ENCODE assay signal across 10 mouse cellular contexts in the genomic region with DNA sequence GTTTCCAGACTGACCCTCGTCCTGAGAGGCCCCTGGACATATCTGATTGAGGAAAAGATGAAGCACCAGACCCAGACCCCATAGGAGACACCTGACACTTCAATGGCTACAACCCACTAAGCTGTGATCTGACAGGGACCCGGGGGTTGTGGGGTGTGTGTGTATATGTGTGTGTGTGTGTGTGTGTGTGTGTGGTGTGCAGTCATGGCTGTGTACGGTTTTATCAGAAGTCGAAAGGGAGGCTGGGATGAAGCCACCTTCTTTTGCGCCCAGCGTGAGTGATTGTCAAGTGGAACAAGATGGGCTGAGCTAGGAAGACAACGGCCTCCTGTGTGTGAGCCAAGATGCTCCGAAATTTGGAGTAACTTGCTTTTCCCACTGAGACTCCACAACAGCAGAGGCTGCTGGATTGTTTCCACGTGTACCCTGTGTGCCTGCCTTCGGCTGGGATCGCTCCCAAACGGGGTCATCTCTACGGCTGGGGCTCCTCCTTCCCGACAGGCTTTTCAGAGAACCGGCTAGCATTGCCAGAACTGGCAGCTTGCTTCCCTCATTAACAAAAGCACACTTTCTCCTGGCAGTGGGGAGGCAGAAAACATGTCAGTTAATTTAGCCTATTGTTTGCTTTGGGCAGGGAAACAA. TPM values are rescaled to one million over a fixed set of nuclear protein-coding genes. Genes with fewer than 3 reads are reported as not detected.
A peak's percentile ranks its signal among the peaks of the same experiment; 100 is the strongest.
DNase-seq lines count a peak whose midpoint lies in the region; ATAC-seq lines count a peak whose summit lies in the region.
"Had no signal": no experiment of that assay in that cellular context is flagged by ENCODE, and none has a peak within 500 bp of the region (broad histone marks: within the 10 kb centered on the region; RNA-seq: fewer than 3 reads in every experiment).

No protein-coding gene starts in this region.

- no peaks in the 10 kb centered on the region for H3K9me3 ChIP-seq in hindbrain, embryonic 15.5 days
- H3K9me3 ChIP-seq in hindbrain, embryonic 12.5 days (replicated peaks): no peaks in the 10 kb centered on the region
- H3K9me3 ChIP-seq in kidney, embryonic 15.5 days (replicated peaks): no peaks in the 10 kb centered on the region
- H3K9me3 ChIP-seq: limb, embryonic 12.5 days; neural tube, embryonic 12.5 days had no signal

- intact Hi-C loops in left cerebral cortex, postnatal 4 days (cut with DNase I): no loop called here

- 57% methylated on average over 15 of the region's 15 CpGs for WGBS in hindbrain, embryonic 15.5 days
- 70% methylated on average over 15 of the region's 15 CpGs for WGBS in hindbrain, embryonic 12.5 days
- WGBS in kidney, embryonic 15.5 days: 73% methylated on average over 15 of the region's 15 CpGs

- DNase-seq in frontal cortex, postnatal 10 days (ENCODE audit: low spot score in 2 of 2): peak; percentile 46 to 80
- peak; percentile 90 for DNase-seq in left cerebral cortex, postnatal 4 days
- peak; percentile 61 for DNase-seq in right cerebral cortex, postnatal 25 days
- DNase-seq in urinary bladder, postnatal 10 days (ENCODE audit: low spot score): no peak
- no peak for DNase-seq in gastrocnemius, adult 18-20 months (ENCODE audit: low spot score)

- H3K4me2 ChIP-seq in hindbrain, embryonic 15.5 days: no peak overlapping the region
- H3K4me2 ChIP-seq in hindbrain, embryonic 12.5 days (replicated peaks): no peak overlapping the region
- no peak overlapping the region for H3K4me2 ChIP-seq in kidney, embryonic 15.5 days
- H3K4me2 ChIP-seq: limb, embryonic 12.5 days; neural tube, embryonic 12.5 days had no signal

- peaks cover 5% of the 10 kb centered on the region; the same call in 1 of the 2 replicates for H3K4me1 ChIP-seq in hindbrain, embryonic 15.5 days (replicated peaks)
- H3K4me1 ChIP-seq in hindbrain, embryonic 12.5 days: peaks cover 3% of the 10 kb centered on the region; the same call in 1 of the 2 replicates
- H3K4me1 ChIP-seq in kidney, embryonic 15.5 days: no peaks in the 10 kb centered on the region
- H3K4me1 ChIP-seq: neural tube, embryonic 12.5 days had no signal

- no peaks in the 10 kb centered on the region for H3K36me3 ChIP-seq in hindbrain, embryonic 15.5 days
- no peaks in the 10 kb centered on the region for H3K36me3 ChIP-seq in hindbrain, embryonic 12.5 days
- H3K36me3 ChIP-seq in kidney, embryonic 15.5 days: no peaks in the 10 kb centered on the region
- H3K36me3 ChIP-seq: limb, embryonic 12.5 days; neural tube, embryonic 12.5 days had no signal

- H3K27me3 ChIP-seq in hindbrain, embryonic 15.5 days: no peaks in the 10 kb centered on the region
- no peaks in the 10 kb centered on the region for H3K27me3 ChIP-seq in hindbrain, embryonic 12.5 days
- no peaks in the 10 kb centered on the region for H3K27me3 ChIP-seq in kidney, embryonic 15.5 days
- H3K27me3 ChIP-seq: limb, embryonic 12.5 days; neural tube, embryonic 12.5 days had no signal

- ATAC-seq in hindbrain, embryonic 15.5 days (ENCODE audit: low FRiP score, low read depth): peak; percentile 93
- ATAC-seq in hindbrain, embryonic 12.5 days (ENCODE audit: low FRiP score): no peak
- ATAC-seq in kidney, embryonic 15.5 days (replicated peaks; ENCODE audit: low FRiP score): no peak

- H3K27ac ChIP-seq in hindbrain, embryonic 15.5 days (replicated peaks): 0 out of 2 replicates have a peak overlapping the region, but pooled peaks have one; percentile 37
- H3K27ac ChIP-seq in hindbrain, embryonic 12.5 days: no peak overlapping the region
- no peak overlapping the region for H3K27ac ChIP-seq in kidney, embryonic 15.5 days
- H3K27ac ChIP-seq: limb, embryonic 12.5 days; neural tube, embryonic 12.5 days had no signal

- no peak overlapping the region for H3K9ac ChIP-seq in hindbrain, embryonic 15.5 days
- H3K9ac ChIP-seq in hindbrain, embryonic 12.5 days: no peak overlapping the region
- no peak overlapping the region for H3K9ac ChIP-seq in kidney, embryonic 15.5 days
- H3K9ac ChIP-seq: limb, embryonic 12.5 days; neural tube, embryonic 12.5 days had no signal

- no peak overlapping the region for H3K4me3 ChIP-seq in hindbrain, embryonic 15.5 days
- no peak overlapping the region for H3K4me3 ChIP-seq in hindbrain, embryonic 12.5 days
- H3K4me3 ChIP-seq in kidney, embryonic 15.5 days (replicated peaks): no peak overlapping the region
- H3K4me3 ChIP-seq: limb, embryonic 12.5 days; neural tube, embryonic 12.5 days had no signal

RNA-seq across cellular contexts. Expression of a gene that starts 50.1 kb away (rescaled TPM):
- 0.12 and 0.22 TPM in 2 replicates for polyA plus RNA-seq in hindbrain, embryonic 15.5 days (2015; fragmentation: Nextera tagmentation; extraction: Ambion mirVana)
- not detected in 2 replicates for polyA plus RNA-seq in hindbrain, embryonic 12.5 days (2016; fragmentation: Nextera tagmentation; extraction: Ambion mirVana)
- total RNA-seq in left cerebral cortex, postnatal 4 days (2021): under 1 TPM in 1 of 2 experiments, not detected in 1; 0.24 TPM
- total RNA-seq in gastrocnemius, adult 18-20 months (2021): not detected
- not detected in 2 replicates for polyA plus RNA-seq in kidney, embryonic 15.5 days (2015; fragmentation: Nextera tagmentation; extraction: Ambion mirVana)
- polyA plus RNA-seq: neural tube, embryonic 12.5 days had no signal

Comparison
In these comparisons a context has a peak if more than half of its experiments do, and no peak if none do; other contexts are left out.
1. DNase-seq: peak in frontal cortex, postnatal 10 days (2 of 2), left cerebral cortex, postnatal 4 days (single experiment) and right cerebral cortex, postnatal 25 days (single experiment); none in urinary bladder, postnatal 10 days (single experiment) and gastrocnemius, adult 18-20 months (single experiment).